Mouse (Mus musculus) erythroblast, embryonic 14.5 days (primary cell): ENCODE results near the gene Frmd4a. TPM values are rescaled to one million over a fixed set of nuclear protein-coding genes. Genes with fewer than 3 reads are reported as not detected.

Source experiments
- H3K27me3 ChIP-seq: 2 replicates; pipeline ENCODE4 v1.6.1; 2012; ENCODE audit warnings: inconsistent platforms; ENCODE audit not compliant: control insufficient read depth
- H3K36me3 ChIP-seq: 2 replicates; pipeline ENCODE4 v1.6.1; 2012; ENCODE audit warnings: mild to moderate bottlenecking, inconsistent platforms; ENCODE audit not compliant: control insufficient read depth
- H3K4me1 ChIP-seq: 2 replicates; pipeline ENCODE4 v1.6.1; 2012; ENCODE audit warnings: inconsistent platforms; ENCODE audit not compliant: control insufficient read depth
- H3K4me3 ChIP-seq: replicated peaks from 2 replicates; pipeline ENCODE3; 2012; ENCODE audit warnings: moderate library complexity, mild to moderate bottlenecking, inconsistent platforms
- H3K9me3 ChIP-seq: 2 replicates; pipeline ENCODE4 v1.6.1; 2012; ENCODE audit warnings: low read length, inconsistent platforms, mixed read lengths; ENCODE audit not compliant: control insufficient read depth
- GATA1 ChIP-seq: IDR thresholded peaks from 2 replicates; pipeline ENCODE4 v1.6.1; 2012; ENCODE audit warnings: low read length, inconsistent platforms, mixed read lengths
- TAL1 ChIP-seq: IDR thresholded peaks from 3 replicates; pipeline ENCODE4 v1.6.1; 2012; ENCODE audit warnings: low read length, inconsistent platforms, mixed read lengths
- polyA plus RNA-seq: library from polyadenylated mRNA; stranded (reverse); fragments of >175 nt; gene quantifications from 2 replicates; pipeline ENCODE4 v1.2.3, GENCODE M21; 2012

Frmd4a gene
- polyA plus RNA-seq, 1 experiment = 5.0 TPM

DNA sequence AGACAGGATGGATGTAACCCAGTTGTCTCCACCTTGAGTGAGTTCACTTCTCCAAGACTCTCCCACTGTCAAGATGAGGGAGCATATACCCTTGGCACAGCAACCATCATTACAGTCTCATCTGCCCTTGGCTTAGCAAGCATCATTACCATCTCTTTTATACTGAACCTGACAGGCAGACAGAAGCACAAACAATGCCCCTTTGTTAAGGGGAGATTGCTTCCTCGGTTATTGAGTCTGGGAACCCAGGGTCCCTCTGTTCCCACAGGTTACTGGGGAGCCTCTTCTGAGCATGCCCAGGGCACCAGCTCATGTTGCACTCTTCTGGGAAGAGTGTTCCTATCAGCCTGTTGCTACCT is 525.9 kb downstream of the Frmd4a start:
- Histone ChIP-seq H3K4me1 (peaks cover under 1% of the 10 kb centered on the region; the same call in 1 of the 2 replicates), H3K36me3 (no peaks in the 10 kb centered on the region), H3K27me3 (peaks cover 5% of the 10 kb centered on the region), H3K4me3 (no peak overlapping the region), H3K9me3 (no peaks in the 10 kb centered on the region)
- no peak for TF ChIP-seq TAL1
- TF ChIP-seq GATA1 = no peak

DNA sequence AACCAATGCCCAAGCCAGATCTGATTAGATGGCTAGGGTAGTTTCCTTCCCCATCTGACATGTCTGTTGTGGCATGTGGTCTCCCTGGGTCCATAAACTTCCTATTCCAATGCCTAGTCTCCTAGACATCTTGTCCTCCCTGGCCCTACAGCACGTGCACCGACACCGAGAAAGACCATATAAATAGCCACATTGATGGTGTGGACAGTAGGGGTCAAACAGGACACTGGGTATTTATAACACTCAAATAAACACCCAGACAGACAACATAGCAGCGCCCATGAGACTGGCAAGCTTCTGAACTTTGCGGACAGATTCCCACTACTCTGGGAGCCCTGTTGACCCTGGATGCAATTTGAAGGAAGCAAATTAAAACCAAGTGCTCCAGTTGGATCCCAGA is 526.8 kb downstream of the Frmd4a start:
- no peaks in the 10 kb centered on the region for H3K9me3 ChIP-seq
- peaks cover 5% of the 10 kb centered on the region for H3K27me3 ChIP-seq
- H3K4me3 ChIP-seq = no peak overlapping the region
- TF ChIP-seq TAL1 = no peak
- no peak for TF ChIP-seq GATA1
- peaks cover 5% of the 10 kb centered on the region for H3K4me1 ChIP-seq
- no peaks in the 10 kb centered on the region for H3K36me3 ChIP-seq

DNA sequence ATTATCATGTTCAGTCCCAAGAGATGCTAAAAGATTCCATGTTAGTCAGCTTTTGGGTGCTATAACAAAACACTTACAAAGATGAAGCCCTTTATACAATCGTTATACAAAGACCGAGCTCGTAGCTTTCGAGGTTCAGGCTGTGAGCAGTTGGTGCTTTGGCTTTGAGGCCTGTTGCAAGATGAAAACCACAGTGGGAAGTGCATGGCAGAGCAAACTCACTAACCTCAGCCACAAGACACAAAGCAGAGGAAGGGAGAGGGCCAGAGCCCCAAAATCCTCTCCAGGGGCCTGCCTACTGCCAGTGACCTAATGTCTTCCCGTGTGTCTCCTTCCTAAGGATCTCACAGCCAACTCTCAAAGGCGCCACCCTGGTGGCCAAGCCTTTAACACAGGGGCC is 527.7 kb downstream of the Frmd4a start:
- Histone ChIP-seq H3K4me1 (peaks cover 8% of the 10 kb centered on the region), H3K4me3 (no peak overlapping the region), H3K27me3 (no peaks in the 10 kb centered on the region; the same call in 1 of the 2 replicates), H3K9me3 (no peaks in the 10 kb centered on the region), H3K36me3 (no peaks in the 10 kb centered on the region)
- TF ChIP-seq TAL1 = no peak
- no peak for TF ChIP-seq GATA1

DNA sequence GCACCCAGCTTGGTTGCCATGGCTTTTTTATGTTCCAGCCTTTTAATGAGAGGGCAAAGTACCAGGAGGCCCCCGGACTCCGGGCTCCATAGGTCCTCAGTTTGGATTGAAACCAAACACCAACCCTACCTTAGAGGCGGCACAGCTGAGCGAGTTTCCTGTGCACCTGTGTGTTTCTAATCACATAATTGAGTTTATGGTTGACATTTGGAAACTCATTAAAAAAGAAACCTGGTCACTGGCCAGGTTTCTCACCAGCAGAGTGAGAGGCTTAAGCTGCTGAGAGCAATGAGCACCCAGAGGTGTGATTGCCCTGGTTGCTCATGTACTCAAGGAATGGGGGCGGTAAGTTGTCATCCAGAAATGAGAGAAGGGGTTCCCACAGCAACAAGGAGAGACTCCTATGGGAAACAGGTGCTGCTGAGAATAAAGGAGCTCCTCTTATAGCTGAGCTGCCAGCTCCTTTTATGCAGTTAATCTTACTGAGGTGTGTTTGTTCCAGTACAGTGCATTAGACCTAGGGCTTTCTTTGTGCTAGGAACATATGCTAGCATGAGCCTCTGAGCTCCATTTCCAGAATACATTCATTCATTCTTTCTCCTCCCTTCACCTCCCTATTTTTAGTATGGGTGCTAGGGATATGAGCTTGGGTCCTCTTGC is 529.6 kb downstream of the Frmd4a start:
- no peak for TF ChIP-seq GATA1
- no peak for TF ChIP-seq TAL1
- Histone ChIP-seq H3K4me1 (peaks cover 24% of the 10 kb centered on the region), H3K36me3 (no peaks in the 10 kb centered on the region), H3K27me3 (no peaks in the 10 kb centered on the region; the same call in 1 of the 2 replicates), H3K4me3 (no peak overlapping the region), H3K9me3 (no peaks in the 10 kb centered on the region)

DNA sequence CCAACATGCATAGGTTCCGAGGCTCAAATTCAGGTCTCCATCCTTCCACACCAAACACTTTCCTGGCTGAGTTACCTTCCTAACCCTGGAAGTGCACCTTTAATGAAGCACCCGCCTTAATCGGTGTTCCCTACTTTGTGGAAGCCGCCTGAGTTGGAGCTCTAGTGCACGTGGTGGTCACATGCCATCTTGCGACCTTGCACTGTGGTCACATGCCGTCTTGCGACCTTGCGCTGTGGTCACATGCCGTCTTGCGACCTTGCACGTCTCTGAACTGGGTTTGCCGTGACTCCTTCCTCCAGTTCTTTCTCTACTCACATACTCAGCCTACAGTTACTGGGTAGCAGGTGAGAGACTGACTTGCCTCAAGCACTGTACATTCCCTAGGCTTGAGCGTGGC is 531.8 kb downstream of the Frmd4a start:
- Histone ChIP-seq H3K9me3 (no peaks in the 10 kb centered on the region), H3K27me3 (no peaks in the 10 kb centered on the region; the same call in 1 of the 2 replicates), H3K36me3 (no peaks in the 10 kb centered on the region), H3K4me3 (no peak overlapping the region), H3K4me1 (peaks cover 41% of the 10 kb centered on the region)
- TF ChIP-seq TAL1 (no peak), GATA1 (no peak)

DNA sequence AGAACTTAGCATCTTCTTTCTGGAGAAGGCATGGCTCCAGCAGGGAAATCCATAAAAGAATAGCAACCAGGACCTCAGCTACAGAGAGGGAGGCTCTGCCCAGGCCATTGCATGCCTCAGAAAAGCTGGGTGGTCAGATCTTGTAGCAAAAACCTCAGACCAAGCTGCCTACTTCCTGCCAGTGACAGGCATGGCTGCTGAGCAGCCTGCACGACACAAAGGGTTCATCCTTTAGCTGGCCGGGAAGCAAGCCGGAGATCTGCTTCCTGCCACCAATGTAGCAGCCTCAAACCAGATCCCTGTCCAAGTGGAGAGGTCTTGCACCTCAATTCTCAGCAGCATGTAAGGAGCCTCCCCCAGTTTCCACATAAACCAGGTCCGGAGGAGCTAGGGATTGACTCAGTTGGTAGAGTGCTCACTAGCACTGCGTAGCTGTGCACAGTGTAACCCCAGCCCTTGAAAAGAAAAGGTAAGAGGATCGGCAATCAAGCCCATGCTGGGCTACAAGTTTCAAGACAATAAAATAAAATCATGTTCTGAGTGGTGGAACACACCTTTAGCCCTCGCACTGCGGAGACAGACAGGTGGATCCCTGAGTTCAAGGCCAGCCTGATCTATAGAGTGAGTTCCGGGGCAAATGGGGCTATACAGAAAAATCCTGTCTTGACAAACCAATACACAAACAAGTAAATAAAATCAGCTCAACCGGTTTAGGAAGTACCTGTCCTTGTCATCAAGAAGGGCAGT is 532.7 kb downstream of the Frmd4a start:
- Histone ChIP-seq H3K27me3 (no peaks in the 10 kb centered on the region; the same call in 1 of the 2 replicates), H3K4me3 (no peak overlapping the region), H3K9me3 (no peaks in the 10 kb centered on the region), H3K4me1 (peaks cover 46% of the 10 kb centered on the region), H3K36me3 (no peaks in the 10 kb centered on the region)
- TF ChIP-seq GATA1 (no peak), TAL1 (no peak)

DNA sequence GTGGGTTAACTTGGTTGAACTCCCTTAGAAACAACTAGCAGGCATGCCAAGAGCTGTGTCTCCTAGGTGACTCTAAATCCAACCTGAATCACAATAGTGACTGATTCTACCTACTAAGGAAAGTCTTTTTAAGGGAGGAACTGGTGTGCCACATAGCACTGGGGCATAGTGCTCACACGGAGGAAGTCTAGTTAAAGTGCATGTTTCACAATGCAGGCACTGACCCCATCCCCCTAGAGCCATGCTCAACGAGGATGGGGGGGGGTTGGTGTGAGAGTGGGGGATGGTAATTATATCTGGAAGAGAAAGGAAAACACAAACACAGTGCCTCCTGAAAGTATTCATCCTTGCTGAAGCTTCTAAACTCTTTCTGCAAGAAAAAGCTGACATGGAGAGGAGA is 533.9 kb downstream of the Frmd4a start:
- Histone ChIP-seq H3K27me3 (no peaks in the 10 kb centered on the region; the same call in 1 of the 2 replicates), H3K4me1 (peaks cover 58% of the 10 kb centered on the region), H3K36me3 (no peaks in the 10 kb centered on the region), H3K4me3 (no peak overlapping the region), H3K9me3 (no peaks in the 10 kb centered on the region)
- TF ChIP-seq TAL1 (no peak), GATA1 (no peak)

DNA sequence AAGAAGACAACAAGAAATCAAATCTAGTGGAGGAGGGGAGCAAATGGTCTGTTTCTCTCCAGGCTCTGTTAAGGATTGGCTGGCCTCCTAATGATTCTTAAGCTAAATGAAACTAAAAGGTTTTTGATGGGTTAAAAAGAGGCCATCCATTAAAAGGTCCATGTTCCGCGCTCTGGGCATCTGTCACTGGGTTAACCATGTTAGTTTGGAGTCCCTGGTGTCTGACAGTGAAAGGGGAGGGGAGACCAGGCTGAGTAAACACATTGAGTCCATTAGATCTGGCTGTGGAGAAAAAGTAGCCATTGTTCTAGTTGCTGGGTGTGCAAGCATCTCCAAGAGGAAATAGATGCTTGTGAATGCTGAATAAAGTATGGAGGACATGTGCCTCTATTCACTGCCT is 534.3 kb downstream of the Frmd4a start:
- peaks cover 62% of the 10 kb centered on the region for H3K4me1 ChIP-seq
- TF ChIP-seq GATA1 (no peak), TAL1 (no peak)
- H3K9me3 ChIP-seq = no peaks in the 10 kb centered on the region
- no peaks in the 10 kb centered on the region; the same call in 1 of the 2 replicates for H3K27me3 ChIP-seq
- H3K4me3 ChIP-seq = no peak overlapping the region
- no peaks in the 10 kb centered on the region for H3K36me3 ChIP-seq

DNA sequence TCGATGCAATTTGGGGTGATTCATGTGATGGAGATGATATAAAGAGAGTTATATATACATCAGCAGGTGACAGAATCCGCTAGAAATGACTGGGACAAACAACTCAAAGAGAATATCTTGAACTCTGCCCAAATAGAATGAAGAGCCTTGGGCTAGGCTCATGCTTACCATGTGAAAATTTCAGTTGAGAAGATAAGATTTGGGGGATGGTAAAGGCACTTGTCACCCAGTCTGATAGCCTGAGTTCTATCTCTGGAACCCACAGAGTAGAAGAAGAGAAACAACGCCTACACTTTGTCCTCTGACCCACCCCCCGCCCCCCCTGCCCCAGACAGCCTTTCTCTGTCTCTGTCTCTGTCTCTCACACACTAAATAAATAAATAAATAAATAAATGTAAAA is 535.0 kb downstream of the Frmd4a start:
- H3K4me1 ChIP-seq = peaks cover 68% of the 10 kb centered on the region
- no peak overlapping the region for H3K4me3 ChIP-seq

More for the DNA sequence above, 535.0 kb downstream of the Frmd4a start:
- no peak for TF ChIP-seq GATA1
- TF ChIP-seq TAL1 = no peak
- Histone ChIP-seq H3K27me3 (no peaks in the 10 kb centered on the region; the same call in 1 of the 2 replicates), H3K36me3 (no peaks in the 10 kb centered on the region), H3K9me3 (no peaks in the 10 kb centered on the region)
